22 mouse cellular contexts compared by ENCODE assay signal in genomic region chr3:16085288-16085687, GRCm38 (mm10).
"Had no signal": no experiment of that assay in that cellular context is flagged by ENCODE, and none has a peak within 500 bp of the region (broad histone marks: within the 10 kb centered on the region; RNA-seq: fewer than 3 reads in every experiment).

No protein-coding gene starts in this region.

- ATAC-seq: forebrain, postnatal 0 days; hindbrain, postnatal 0 days; intestine, embryonic 16.5 days; liver, embryonic 12.5 days had no signal

- H3K27ac ChIP-seq: heart, adult 2 months; heart, embryonic 13.5 days; heart, embryonic 15.5 days; hindbrain, embryonic 13.5 days; hindbrain, embryonic 15.5 days; hindbrain, postnatal 0 days; limb, embryonic 13.5 days; limb, embryonic 15.5 days; liver, embryonic 12.5 days; liver, embryonic 14.5 days had no signal

- H3K36me3 ChIP-seq: heart, embryonic 13.5 days; heart, embryonic 15.5 days; hindbrain, embryonic 13.5 days; hindbrain, embryonic 15.5 days; limb, embryonic 13.5 days; limb, embryonic 15.5 days; liver, embryonic 12.5 days had no signal

- H3K9me3 ChIP-seq: heart, embryonic 13.5 days; heart, embryonic 15.5 days; hindbrain, embryonic 13.5 days; hindbrain, embryonic 15.5 days; limb, embryonic 13.5 days; limb, embryonic 15.5 days; liver, embryonic 12.5 days had no signal

- H3K4me1 ChIP-seq: heart, embryonic 13.5 days; heart, embryonic 15.5 days; hindbrain, embryonic 13.5 days; hindbrain, embryonic 15.5 days; limb, embryonic 13.5 days; limb, embryonic 15.5 days; liver, embryonic 12.5 days had no signal

- H3K9ac ChIP-seq: forebrain, postnatal 0 days; heart, embryonic 13.5 days; heart, embryonic 15.5 days; hindbrain, embryonic 13.5 days; hindbrain, embryonic 15.5 days; limb, embryonic 13.5 days; limb, embryonic 15.5 days; liver, embryonic 12.5 days; liver, embryonic 14.5 days had no signal

- DNase-seq: forebrain, postnatal 0 days; gastrocnemius, postnatal 14 days; gastrocnemius, postnatal 36 days; heart, adult 11 months; heart, adult 2 months; heart, postnatal 14 days; heart, postnatal 36 days; kidney, postnatal 25 days; layer of hippocampus, adult 9-11 months; layer of hippocampus, postnatal 36 days; left cerebral cortex, postnatal 4 days had no signal

- H3K4me3 ChIP-seq: heart, adult 2 months; heart, embryonic 13.5 days; heart, embryonic 15.5 days; hindbrain, embryonic 13.5 days; hindbrain, embryonic 15.5 days; limb, embryonic 13.5 days; limb, embryonic 15.5 days; liver, embryonic 12.5 days had no signal

- H3K4me2 ChIP-seq: heart, embryonic 11.5 days; heart, embryonic 13.5 days; heart, embryonic 15.5 days; hindbrain, embryonic 13.5 days; hindbrain, embryonic 15.5 days; limb, embryonic 13.5 days; limb, embryonic 15.5 days; liver, embryonic 12.5 days had no signal

- H3K27me3 ChIP-seq: heart, embryonic 13.5 days; heart, embryonic 15.5 days; hindbrain, embryonic 13.5 days; hindbrain, embryonic 15.5 days; limb, embryonic 13.5 days; limb, embryonic 15.5 days; liver, embryonic 12.5 days had no signal
